Mouse (Mus musculus) central nervous system, embryonic 18 days (tissue): ENCODE measurements around the gene Rgs1. TPM values are rescaled to one million over a fixed set of nuclear protein-coding genes. Genes with fewer than 3 reads are reported as not detected.

Source experiments
- polyA plus RNA-seq: library from polyadenylated mRNA; depleted of rRNA; stranded (reverse); fragments of >200 nt; gene quantifications from 2 replicates; pipeline ENCODE4 v1.2.3, GENCODE M21; 2012; rRNA removed

Rgs1 gene
- polyA plus RNA-seq: 0.28 TPM in 1 of 2 replicates, not detected in the other

GRCm38 (mm10) chr1:144248923-144249322, at the start of gene Rgs1:
TSS of gene Rgs1 (minus strand) at chr1:144249242.

Other genes with a start within 250 kb of the Rgs1 start
- 45.6 and 47.5 TPM in 2 replicates for gene Rgs2, start 245.1 kb downstream of the Rgs1 start, polyA plus RNA-seq
- gene Rgs13, start 71.9 kb downstream of the Rgs1 start, polyA plus RNA-seq: 0.53 and 0.56 TPM in 2 replicates